Mouse (Mus musculus) intestine, embryonic 16.5 days (tissue): Measurements from ENCODE around the gene Nfia. TPM values are rescaled to one million over a fixed set of nuclear protein-coding genes. Genes with fewer than 3 reads are reported as not detected.

Experiments
- ATAC-seq: fragments of 200-750 bp; cut with Nextera tagmentation; 2 replicates; pipeline ENCODE4 v1.8.0; 2017; ENCODE audit warnings: moderate TSS enrichment, moderate library complexity
- H3K27ac ChIP-seq: fragments of 300-500 bp; sonication (generic); 2 replicates; pipeline ENCODE4 v1.5.1; 2014; ENCODE audit warnings: mild to moderate bottlenecking, low read length
- H3K27me3 ChIP-seq: fragments of 300-500 bp; sonication (generic); replicated peaks from 2 replicates; pipeline ENCODE4 v1.6.1; 2014; ENCODE audit warnings: low read length, control low read depth, mixed read lengths; ENCODE audit not compliant: control insufficient read depth, insufficient read depth
- H3K36me3 ChIP-seq: fragments of 300-500 bp; sonication (generic); 2 replicates; pipeline ENCODE4 v1.6.1; 2014; ENCODE audit warnings: low read length, control low read depth; ENCODE audit not compliant: control insufficient read depth, insufficient read depth
- H3K4me1 ChIP-seq: fragments of 300-500 bp; sonication (generic); 2 replicates; pipeline ENCODE4 v1.6.1; 2014; ENCODE audit warnings: low read length, control low read depth, mixed read lengths; ENCODE audit not compliant: control insufficient read depth, insufficient read depth
- H3K4me2 ChIP-seq: fragments of 300-500 bp; sonication (generic); 2 replicates; pipeline ENCODE4 v1.6.1; 2014; ENCODE audit warnings: low read depth, low read length, control low read depth
- H3K4me3 ChIP-seq: fragments of 300-500 bp; sonication (generic); 2 replicates; pipeline ENCODE4 v1.5.1; 2014; ENCODE audit warnings: mild to moderate bottlenecking, low read length
- H3K9ac ChIP-seq: fragments of 300-500 bp; sonication (generic); 2 replicates; pipeline ENCODE4 v1.6.1; 2014; ENCODE audit warnings: low read depth, low read length
- H3K9me3 ChIP-seq: fragments of 300-500 bp; sonication (generic); 2 replicates; pipeline ENCODE4 v1.6.1; 2016; ENCODE audit warnings: low read length, control low read depth; ENCODE audit not compliant: control insufficient read depth
- WGBS: fragments of 180-500 bp; shearing (Covaris S2); extraction: QIAGEN DNeasy Blood & Tissue Kit; methylation state at CpG from one replicate; pipeline ENCODE4 v1.1.7; 2014; 5-methylcytosine and 5-hydroxymethylcytosine counted together
- polyA plus RNA-seq: library from polyadenylated mRNA; unstranded; fragments of >200 nt; fragmentation: Nextera tagmentation; extraction: Ambion mirVana; gene quantifications from 2 replicates; pipeline ENCODE4 v1.2.1, GENCODE M21; 2015

Nfia gene
- polyA plus RNA-seq, 1 experiment from 2014 or later: 24.0 TPM

GRCm38 (mm10) chr4:98008814-98009368 is 236.4 kb downstream of the Nfia start:
- Histone ChIP-seq H3K27ac (no peak overlapping the region), H3K9ac (no peak overlapping the region), H3K4me2 (no peak overlapping the region), H3K36me3 (no peaks in the 10 kb centered on the region), H3K4me1 (peaks cover 10% of the 10 kb centered on the region), H3K27me3 (no peaks in the 10 kb centered on the region), H3K9me3 (no peaks in the 10 kb centered on the region), H3K4me3 (no peak overlapping the region)
- WGBS: 53% methylated on average over 4 of the region's 4 CpGs
- no peak for ATAC-seq

GRCm38 (mm10) chr4:98009966-98010365 is 237.4 kb downstream of the Nfia start:
- H3K9me3 ChIP-seq: no peaks in the 10 kb centered on the region
- H3K4me3 ChIP-seq: no peak overlapping the region
- H3K27ac ChIP-seq: no peak overlapping the region
- no peak overlapping the region for H3K9ac ChIP-seq
- ATAC-seq: no peak
- no peaks in the 10 kb centered on the region for H3K27me3 ChIP-seq
- H3K4me2 ChIP-seq: no peak overlapping the region
- H3K4me1 ChIP-seq: 0 out of 2 replicates have a peak, but pooled peaks cover 2% of the 10 kb centered on the region
- 81% methylated on average over 2 of the region's 2 CpGs for WGBS
- 0 out of 2 replicates have a peak, but pooled peaks cover under 1% of the 10 kb centered on the region for H3K36me3 ChIP-seq

GRCm38 (mm10) chr4:98019811-98020210 is 247.3 kb downstream of the Nfia start:
- Histone ChIP-seq H3K27me3 (no peaks in the 10 kb centered on the region), H3K4me1 (no peaks in the 10 kb centered on the region), H3K4me3 (no peak overlapping the region), H3K9ac (no peak overlapping the region), H3K27ac (no peak overlapping the region), H3K4me2 (no peak overlapping the region), H3K36me3 (peaks cover 6% of the 10 kb centered on the region; the same call in 1 of the 2 replicates), H3K9me3 (no peaks in the 10 kb centered on the region)
- WGBS: 75% methylated on average over 3 of the region's 3 CpGs
- no peak for ATAC-seq

- Histone ChIP-seq H3K9ac (no peak overlapping the region), H3K4me1 (no peaks in the 10 kb centered on the region), H3K9me3 (no peaks in the 10 kb centered on the region), H3K36me3 (peaks cover 4% of the 10 kb centered on the region; the same call in 1 of the 2 replicates), H3K27ac (no peak overlapping the region), H3K4me2 (no peak overlapping the region), H3K4me3 (no peak overlapping the region), H3K27me3 (no peaks in the 10 kb centered on the region)
- no peak for ATAC-seq
- 92% methylated on average over 7 of the region's 7 CpGs for WGBS
Measured at GRCm38 (mm10) chr4:98020836-98021235, 248.3 kb downstream of the Nfia start.

- Histone ChIP-seq H3K4me1 (no peaks in the 10 kb centered on the region), H3K4me2 (no peak overlapping the region), H3K27me3 (no peaks in the 10 kb centered on the region), H3K9ac (no peak overlapping the region), H3K27ac (no peak overlapping the region), H3K9me3 (no peaks in the 10 kb centered on the region), H3K4me3 (no peak overlapping the region), H3K36me3 (no peaks in the 10 kb centered on the region)
- no peak for ATAC-seq
- WGBS: 83% methylated on average over 6 of the region's 6 CpGs
Measured at GRCm38 (mm10) chr4:98023245-98023792, 250.8 kb downstream of the Nfia start.

GRCm38 (mm10) chr4:98027412-98027811 is 254.9 kb downstream of the Nfia start:
- Histone ChIP-seq H3K36me3 (no peaks in the 10 kb centered on the region), H3K27me3 (no peaks in the 10 kb centered on the region), H3K4me3 (no peak overlapping the region), H3K4me2 (no peak overlapping the region), H3K27ac (no peak overlapping the region), H3K9ac (no peak overlapping the region), H3K9me3 (no peaks in the 10 kb centered on the region), H3K4me1 (no peaks in the 10 kb centered on the region)
- ATAC-seq: no peak
- 87% methylated on average over 4 of the region's 4 CpGs for WGBS

GRCm38 (mm10) chr4:98031871-98032270 is 259.3 kb downstream of the Nfia start:
- 71% methylated on average over 3 of the region's 3 CpGs for WGBS
- Histone ChIP-seq H3K4me3 (no peak overlapping the region), H3K36me3 (no peaks in the 10 kb centered on the region), H3K9me3 (no peaks in the 10 kb centered on the region), H3K27ac (no peak overlapping the region), H3K4me1 (no peaks in the 10 kb centered on the region), H3K27me3 (no peaks in the 10 kb centered on the region), H3K9ac (no peak overlapping the region), H3K4me2 (no peak overlapping the region)
- no peak for ATAC-seq

GRCm38 (mm10) chr4:98032332-98032731 is 259.8 kb downstream of the Nfia start:
- Histone ChIP-seq H3K4me3 (no peak overlapping the region), H3K4me2 (no peak overlapping the region), H3K27me3 (no peaks in the 10 kb centered on the region), H3K4me1 (no peaks in the 10 kb centered on the region), H3K36me3 (no peaks in the 10 kb centered on the region), H3K9ac (no peak overlapping the region), H3K27ac (no peak overlapping the region), H3K9me3 (no peaks in the 10 kb centered on the region)
- WGBS: 67% methylated on average over 5 of the region's 5 CpGs
- ATAC-seq: no peak

- 77% methylated on average over 5 of the region's 5 CpGs for WGBS
- Histone ChIP-seq H3K36me3 (no peaks in the 10 kb centered on the region), H3K4me3 (no peak overlapping the region), H3K27me3 (no peaks in the 10 kb centered on the region), H3K9me3 (no peaks in the 10 kb centered on the region), H3K27ac (no peak overlapping the region), H3K9ac (no peak overlapping the region), H3K4me1 (no peaks in the 10 kb centered on the region), H3K4me2 (no peak overlapping the region)
- no peak for ATAC-seq
Measured at GRCm38 (mm10) chr4:98039095-98039494, 266.6 kb downstream of the Nfia start.

GRCm38 (mm10) chr4:98040179-98040578 is 267.6 kb downstream of the Nfia start:
- H3K9me3 ChIP-seq: no peaks in the 10 kb centered on the region
- H3K9ac ChIP-seq: no peak overlapping the region
- no peak overlapping the region for H3K4me2 ChIP-seq
- no peak overlapping the region for H3K27ac ChIP-seq
- no peaks in the 10 kb centered on the region for H3K4me1 ChIP-seq
- ATAC-seq: no peak
- no peaks in the 10 kb centered on the region for H3K36me3 ChIP-seq
- WGBS: 85% methylated on average over 7 of the region's 7 CpGs
- no peaks in the 10 kb centered on the region for H3K27me3 ChIP-seq
- no peak overlapping the region for H3K4me3 ChIP-seq
